Mouse (Mus musculus): ENCODE data around the gene Marc1. TPM values are rescaled to one million over a fixed set of nuclear protein-coding genes. Genes with fewer than 3 reads are reported as not detected.

The Marc1 gene
- not detected in 2 replicates for polyA plus RNA-seq (2012; ENCODE audit: insufficient read depth, insufficient read length, missing spikeins)

GRCm38 (mm10) chr1:184810780-184811575, at the start of gene Marc1:
TSS of gene Marc1 (minus strand) at chr1:184811313.
- Histone ChIP-seq H3K4me3 (ENCODE audit: insufficient read depth, low read length) (no peak within 1 kb of the TSS), H3K27ac (ENCODE audit: insufficient read depth, low read depth, low read length) (no peak within 1 kb of the TSS), H3K4me1 (ENCODE audit: control insufficient read depth, insufficient read depth, low read length) (peaks cover 16% of the 10 kb centered on the region)
- TF ChIP-seq POLR2A (IDR thresholded peaks at IDR 0.05; ENCODE audit: borderline replicate concordance, low read depth, low read length) (no peak), CTCF (IDR thresholded peaks at IDR 0.05; ENCODE audit: low read depth, low read length) (no peak)

DNA sequence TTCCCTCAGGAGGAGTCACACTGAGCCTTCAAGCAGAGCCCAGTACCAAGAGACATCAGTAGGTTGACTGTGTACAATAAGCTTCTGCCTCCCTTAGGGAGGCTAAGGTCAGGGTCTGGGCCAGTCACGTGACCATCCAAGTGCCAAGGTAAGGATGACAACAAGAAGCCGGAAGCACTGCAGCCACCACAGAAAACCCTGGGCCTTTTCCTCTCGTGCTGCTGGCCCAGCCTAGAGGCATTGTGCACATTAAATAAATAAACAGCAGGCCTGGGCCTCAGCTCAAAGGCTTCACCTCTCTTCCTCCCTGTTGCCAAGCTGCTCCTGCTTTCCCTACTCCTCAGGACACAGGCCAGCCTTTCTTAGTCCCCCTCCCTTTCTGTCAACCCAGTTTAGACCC, 49.2 kb upstream of the Marc1 start:
- TF ChIP-seq POLR2A (IDR thresholded peaks at IDR 0.05; ENCODE audit: borderline replicate concordance, low read depth, low read length) (no peak), CTCF (IDR thresholded peaks at IDR 0.05; ENCODE audit: low read depth, low read length) (no peak)
- Histone ChIP-seq H3K4me3 (ENCODE audit: insufficient read depth, low read length) (no peak overlapping the region), H3K27ac (ENCODE audit: insufficient read depth, low read depth, low read length) (no peak overlapping the region), H3K4me1 (ENCODE audit: control insufficient read depth, insufficient read depth, low read length) (no peaks in the 10 kb centered on the region)

DNA sequence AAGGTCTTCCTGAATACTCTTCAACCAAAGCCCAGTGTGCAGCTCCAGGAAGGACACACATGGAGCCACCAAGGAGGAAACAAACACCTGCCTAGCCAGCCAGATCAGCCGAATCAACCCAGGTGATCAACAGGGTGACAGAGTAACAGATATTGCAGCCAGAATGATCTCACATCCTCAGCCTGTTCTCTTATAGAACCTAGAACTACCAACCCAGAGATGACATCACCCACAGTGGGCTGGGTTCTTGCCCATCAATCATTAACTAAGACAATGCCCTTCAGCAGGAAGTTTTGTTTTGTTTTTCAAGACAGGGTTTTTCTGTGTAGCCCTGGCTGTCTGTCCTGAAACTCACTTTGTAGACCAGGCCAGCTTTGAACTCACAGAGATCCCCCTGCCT, 47.1 kb upstream of the Marc1 start:
- TF ChIP-seq POLR2A (IDR thresholded peaks at IDR 0.05; ENCODE audit: borderline replicate concordance, low read depth, low read length) (no peak), CTCF (IDR thresholded peaks at IDR 0.05; ENCODE audit: low read depth, low read length) (no peak)
- H3K4me3 ChIP-seq (ENCODE audit: insufficient read depth, low read length): no peak overlapping the region
- H3K4me1 ChIP-seq (ENCODE audit: control insufficient read depth, insufficient read depth, low read length): no peaks in the 10 kb centered on the region
- H3K27ac ChIP-seq (ENCODE audit: insufficient read depth, low read depth, low read length): no peak overlapping the region

DNA sequence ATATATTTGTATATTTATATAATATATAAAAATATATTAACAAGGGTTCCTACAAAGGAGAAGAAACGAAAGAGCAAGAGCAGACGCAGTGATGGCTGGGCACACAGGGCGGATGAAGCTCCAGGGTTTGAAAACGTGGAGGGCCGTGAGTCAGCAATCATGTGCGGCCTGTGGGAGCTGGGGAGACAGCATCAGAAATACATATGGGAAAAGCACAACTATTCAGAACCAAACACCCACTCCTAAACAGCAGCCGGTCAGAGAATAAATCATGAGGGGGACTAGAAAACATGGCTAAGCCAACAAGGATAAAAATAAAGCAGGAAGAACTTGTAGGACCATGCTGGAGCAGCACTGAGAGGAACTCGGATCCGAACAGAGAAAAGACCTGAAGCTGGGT, 46.1 kb upstream of the Marc1 start:
- H3K27ac ChIP-seq (ENCODE audit: insufficient read depth, low read depth, low read length): no peak overlapping the region
- no peaks in the 10 kb centered on the region for H3K4me1 ChIP-seq (ENCODE audit: control insufficient read depth, insufficient read depth, low read length)
- H3K4me3 ChIP-seq (ENCODE audit: insufficient read depth, low read length): no peak overlapping the region
- TF ChIP-seq CTCF (IDR thresholded peaks at IDR 0.05; ENCODE audit: low read depth, low read length) (no peak), POLR2A (IDR thresholded peaks at IDR 0.05; ENCODE audit: borderline replicate concordance, low read depth, low read length) (no peak)

GRCm38 (mm10) chr1:184853922-184854321, 42.8 kb upstream of the Marc1 start:
- Histone ChIP-seq H3K4me3 (ENCODE audit: insufficient read depth, low read length) (no peak overlapping the region), H3K27ac (ENCODE audit: insufficient read depth, low read depth, low read length) (no peak overlapping the region), H3K4me1 (ENCODE audit: control insufficient read depth, insufficient read depth, low read length) (peaks cover 4% of the 10 kb centered on the region)
- TF ChIP-seq CTCF (IDR thresholded peaks at IDR 0.05; ENCODE audit: low read depth, low read length) (no peak), POLR2A (IDR thresholded peaks at IDR 0.05; ENCODE audit: borderline replicate concordance, low read depth, low read length) (no peak)

- no peak overlapping the region for H3K27ac ChIP-seq (ENCODE audit: insufficient read depth, low read depth, low read length)
- H3K4me3 ChIP-seq (ENCODE audit: insufficient read depth, low read length): no peak overlapping the region
- H3K4me1 ChIP-seq (ENCODE audit: control insufficient read depth, insufficient read depth, low read length): peaks cover 4% of the 10 kb centered on the region
- TF ChIP-seq POLR2A (IDR thresholded peaks at IDR 0.05; ENCODE audit: borderline replicate concordance, low read depth, low read length) (no peak), CTCF (IDR thresholded peaks at IDR 0.05; ENCODE audit: low read depth, low read length) (peak; percentile 56; the same call in 1 of the 2 replicates)
Measured at GRCm38 (mm10) chr1:184853339-184853738, 42.2 kb upstream of the Marc1 start.

- Histone ChIP-seq H3K4me3 (ENCODE audit: insufficient read depth, low read length) (no peak overlapping the region), H3K4me1 (ENCODE audit: control insufficient read depth, insufficient read depth, low read length) (peaks cover 4% of the 10 kb centered on the region), H3K27ac (ENCODE audit: insufficient read depth, low read depth, low read length) (no peak overlapping the region)
- TF ChIP-seq POLR2A (IDR thresholded peaks at IDR 0.05; ENCODE audit: borderline replicate concordance, low read depth, low read length) (no peak), CTCF (IDR thresholded peaks at IDR 0.05; ENCODE audit: low read depth, low read length) (no peak; the same call in 1 of the 2 replicates)
Measured at GRCm38 (mm10) chr1:184851741-184852618, 40.9 kb upstream of the Marc1 start.

DNA sequence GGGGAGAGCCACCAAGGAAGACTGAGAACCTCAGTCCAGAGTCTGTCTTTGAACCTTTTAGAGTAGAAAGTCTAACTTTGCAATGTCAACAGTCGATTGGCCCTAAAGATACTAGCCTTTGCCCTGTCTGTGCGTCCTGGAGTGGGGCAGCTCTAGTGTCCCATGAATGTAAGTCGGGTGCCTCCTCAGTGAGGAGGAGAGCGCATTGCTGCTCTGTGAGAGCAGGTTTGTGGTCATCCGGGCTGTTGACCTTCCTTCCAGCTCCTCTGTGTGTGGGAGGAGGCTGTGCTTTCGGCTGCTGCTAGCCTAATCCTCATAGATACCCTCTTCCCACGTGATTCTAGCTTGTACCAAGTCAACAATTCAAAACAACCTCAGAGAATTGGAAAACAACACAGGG, 40.1 kb upstream of the Marc1 start:
- H3K27ac ChIP-seq (ENCODE audit: insufficient read depth, low read depth, low read length): no peak overlapping the region
- no peak overlapping the region for H3K4me3 ChIP-seq (ENCODE audit: insufficient read depth, low read length)

DNA sequence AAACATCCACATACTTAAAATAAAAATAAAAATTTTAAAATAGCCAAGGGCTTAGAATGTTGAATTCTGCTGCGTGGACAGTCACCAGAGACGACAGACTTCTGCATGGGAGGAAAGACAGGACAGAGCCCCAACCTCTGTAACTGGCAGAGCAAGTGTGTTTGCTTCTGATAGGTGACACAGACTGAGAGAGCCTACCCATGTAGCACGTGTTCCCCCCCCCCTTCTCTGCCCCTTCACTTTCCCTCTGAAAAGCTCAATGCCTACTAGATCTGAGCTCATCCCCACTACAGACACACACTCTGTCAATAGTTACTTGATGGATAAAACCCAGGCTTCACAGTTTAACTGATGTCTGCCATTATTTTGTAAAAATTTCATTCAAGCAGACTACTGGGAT, 35.9 kb upstream of the Marc1 start:
- Histone ChIP-seq H3K4me3 (ENCODE audit: insufficient read depth, low read length) (no peak overlapping the region), H3K27ac (ENCODE audit: insufficient read depth, low read depth, low read length) (no peak overlapping the region), H3K4me1 (ENCODE audit: control insufficient read depth, insufficient read depth, low read length) (peaks cover 15% of the 10 kb centered on the region)
- no peak for TF ChIP-seq CTCF (IDR thresholded peaks at IDR 0.05; ENCODE audit: low read depth, low read length)
- TF ChIP-seq POLR2A (IDR thresholded peaks at IDR 0.05; ENCODE audit: borderline replicate concordance, low read depth, low read length): no peak

More for the DNA sequence above, 40.1 kb upstream of the Marc1 start:
- TF ChIP-seq POLR2A (IDR thresholded peaks at IDR 0.05; ENCODE audit: borderline replicate concordance, low read depth, low read length) (no peak), CTCF (IDR thresholded peaks at IDR 0.05; ENCODE audit: low read depth, low read length) (no peak)
- H3K4me1 ChIP-seq (ENCODE audit: control insufficient read depth, insufficient read depth, low read length): peaks cover 4% of the 10 kb centered on the region

Measured in bone marrow macrophage, adult 2 months (primary cell).